Mouse (Mus musculus): ENCODE measurements around the gene Mapk1. TPM values are rescaled to one million over a fixed set of nuclear protein-coding genes. Genes with fewer than 3 reads are reported as not detected.

Gene Mapk1
- polyA plus RNA-seq, 1 experiment from 2014 or later: 181 TPM

DNA sequence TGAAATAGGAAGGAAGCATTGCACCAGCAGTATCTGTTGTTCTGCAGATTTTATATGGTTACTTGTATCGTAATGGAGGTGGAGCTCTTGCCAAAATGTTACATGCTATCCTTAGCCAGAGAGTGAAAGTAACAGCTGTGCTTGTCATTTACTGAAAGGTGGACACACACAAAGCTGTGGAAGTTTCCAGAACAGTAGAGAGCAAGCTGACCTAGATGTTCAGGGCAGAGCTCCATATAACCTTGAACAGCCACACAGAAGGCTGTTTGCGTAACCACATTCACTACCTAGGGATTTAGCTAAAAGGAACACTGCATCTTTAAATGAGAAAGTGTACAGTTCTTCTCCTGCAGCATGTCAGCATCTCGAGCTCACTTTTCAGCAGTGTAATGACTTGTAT, 61.1 kb downstream of the Mapk1 start:
- TF ChIP-seq CTCF (IDR thresholded peaks at IDR 0.05; ENCODE audit: low read depth): no peak
- DNase-seq (no peak), ATAC-seq (ENCODE audit: insufficient read depth) (no peak)
- Histone ChIP-seq H3K27me3 (ENCODE audit: insufficient read depth, low read length) (no peaks in the 10 kb centered on the region), H3K4me3 (ENCODE audit: low read depth, low read length) (no peak overlapping the region), H3K4me1 (ENCODE audit: insufficient read depth) (no peaks in the 10 kb centered on the region), H3K9me3 (ENCODE audit: low read depth, low read length) (no peaks in the 10 kb centered on the region), H3K36me3 (ENCODE audit: insufficient read depth) (peaks cover 78% of the 10 kb centered on the region), H3K27ac (ENCODE audit: low read depth) (no peak overlapping the region), H3K4me2 (no peak overlapping the region), H3K9ac (no peak overlapping the region)
- WGBS: 86% methylated on average over 3 of the region's 3 CpGs

GRCm38 (mm10) chr16:17045287-17045686, 62.1 kb downstream of the Mapk1 start:
- Histone ChIP-seq H3K4me2 (no peak overlapping the region), H3K9ac (no peak overlapping the region), H3K4me1 (ENCODE audit: insufficient read depth) (no peaks in the 10 kb centered on the region), H3K27me3 (ENCODE audit: insufficient read depth, low read length) (no peaks in the 10 kb centered on the region), H3K27ac (ENCODE audit: low read depth) (no peak overlapping the region), H3K9me3 (ENCODE audit: low read depth, low read length) (no peaks in the 10 kb centered on the region), H3K36me3 (ENCODE audit: insufficient read depth) (peaks cover 74% of the 10 kb centered on the region), H3K4me3 (ENCODE audit: low read depth, low read length) (no peak overlapping the region)
- ATAC-seq (ENCODE audit: insufficient read depth) (no peak), DNase-seq (no peak)
- TF ChIP-seq CTCF (IDR thresholded peaks at IDR 0.05; ENCODE audit: low read depth): no peak
- WGBS: 75% methylated on average over 3 of the region's 3 CpGs

- Histone ChIP-seq H3K9ac (no peak overlapping the region), H3K27me3 (ENCODE audit: insufficient read depth, low read length) (no peaks in the 10 kb centered on the region), H3K27ac (ENCODE audit: low read depth) (no peak overlapping the region), H3K4me2 (no peak overlapping the region), H3K9me3 (ENCODE audit: low read depth, low read length) (no peaks in the 10 kb centered on the region), H3K4me3 (ENCODE audit: low read depth, low read length) (no peak overlapping the region), H3K4me1 (ENCODE audit: insufficient read depth) (no peaks in the 10 kb centered on the region), H3K36me3 (ENCODE audit: insufficient read depth) (peaks cover 30% of the 10 kb centered on the region)
- 88% methylated on average over 1 of the region's 1 CpGs for WGBS
- ATAC-seq (ENCODE audit: insufficient read depth) (no peak), DNase-seq (no peak)
- TF ChIP-seq CTCF (IDR thresholded peaks at IDR 0.05; ENCODE audit: low read depth): no peak
Observed at GRCm38 (mm10) chr16:17049886-17050285, 66.7 kb downstream of the Mapk1 start.

GRCm38 (mm10) chr16:17052087-17052486, 68.9 kb downstream of the Mapk1 start:
- ATAC-seq (ENCODE audit: insufficient read depth): no peak
- Histone ChIP-seq H3K4me2 (no peak overlapping the region), H3K9me3 (ENCODE audit: low read depth, low read length) (no peaks in the 10 kb centered on the region), H3K27me3 (ENCODE audit: insufficient read depth, low read length) (no peaks in the 10 kb centered on the region), H3K27ac (ENCODE audit: low read depth) (no peak overlapping the region), H3K9ac (no peak overlapping the region), H3K36me3 (ENCODE audit: insufficient read depth) (peaks cover 23% of the 10 kb centered on the region), H3K4me1 (ENCODE audit: insufficient read depth) (no peaks in the 10 kb centered on the region), H3K4me3 (ENCODE audit: low read depth, low read length) (no peak overlapping the region)
- no peak for DNase-seq
- no peak for TF ChIP-seq CTCF (IDR thresholded peaks at IDR 0.05; ENCODE audit: low read depth)
- 74% methylated on average over 7 of the region's 7 CpGs for WGBS

DNA sequence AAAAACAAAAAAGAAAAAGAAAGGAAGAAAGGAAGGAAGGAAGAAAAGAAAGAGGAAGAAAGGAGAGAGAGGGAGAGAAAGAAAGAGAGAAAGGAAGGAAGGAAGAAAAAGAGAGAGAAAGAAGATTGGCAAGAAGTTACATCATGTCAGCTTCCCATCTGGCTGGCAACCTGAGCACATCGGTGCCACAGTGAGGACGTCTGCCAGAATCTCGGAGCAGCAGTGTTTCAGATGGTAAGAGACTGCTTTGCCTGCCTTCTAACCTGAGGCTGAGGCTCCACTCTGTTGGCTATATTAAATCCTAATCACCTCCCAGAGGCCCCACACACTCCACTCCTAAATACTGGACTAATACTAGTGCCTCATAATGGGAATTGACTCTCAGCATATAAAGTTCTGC, 70.7 kb downstream of the Mapk1 start:
- DNase-seq (no peak), ATAC-seq (ENCODE audit: insufficient read depth) (no peak)
- H3K9me3 ChIP-seq (ENCODE audit: low read depth, low read length): no peaks in the 10 kb centered on the region
- H3K9ac ChIP-seq: no peak overlapping the region
- H3K4me2 ChIP-seq: no peak overlapping the region
- no peak overlapping the region for H3K27ac ChIP-seq (ENCODE audit: low read depth)
- no peak for TF ChIP-seq CTCF (IDR thresholded peaks at IDR 0.05; ENCODE audit: low read depth)
- H3K27me3 ChIP-seq (ENCODE audit: insufficient read depth, low read length): no peaks in the 10 kb centered on the region
- H3K4me3 ChIP-seq (ENCODE audit: low read depth, low read length): no peak overlapping the region
- H3K36me3 ChIP-seq (ENCODE audit: insufficient read depth): peaks cover 6% of the 10 kb centered on the region
- 65% methylated on average over 3 of the region's 3 CpGs for WGBS
- H3K4me1 ChIP-seq (ENCODE audit: insufficient read depth): no peaks in the 10 kb centered on the region

DNA sequence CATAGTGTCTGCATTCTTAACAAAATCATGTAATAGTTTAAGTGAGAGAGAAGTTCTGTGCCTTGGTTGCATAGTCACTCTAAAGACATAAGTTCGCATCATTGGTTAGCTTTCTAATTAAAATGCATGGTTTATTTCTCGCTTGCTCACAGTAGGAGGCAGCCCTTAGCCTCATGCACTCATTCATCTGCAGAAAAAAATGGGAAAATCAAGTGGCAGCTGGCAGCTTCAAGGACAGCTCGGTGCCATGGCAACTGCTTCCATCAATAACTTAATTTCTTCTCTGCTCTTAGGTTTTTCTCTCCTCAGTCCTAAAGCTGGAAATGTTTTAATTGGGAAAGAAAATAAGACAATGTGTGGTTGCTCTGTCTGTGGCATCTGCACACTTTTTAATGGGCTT, 72.4 kb downstream of the Mapk1 start:
- 75% methylated on average over 3 of the region's 3 CpGs for WGBS
- Histone ChIP-seq H3K4me2 (no peak overlapping the region), H3K9ac (no peak overlapping the region), H3K9me3 (ENCODE audit: low read depth, low read length) (no peaks in the 10 kb centered on the region), H3K4me1 (ENCODE audit: insufficient read depth) (no peaks in the 10 kb centered on the region), H3K27me3 (ENCODE audit: insufficient read depth, low read length) (no peaks in the 10 kb centered on the region), H3K36me3 (ENCODE audit: insufficient read depth) (no peaks in the 10 kb centered on the region), H3K4me3 (ENCODE audit: low read depth, low read length) (no peak overlapping the region), H3K27ac (ENCODE audit: low read depth) (no peak overlapping the region)
- TF ChIP-seq CTCF (IDR thresholded peaks at IDR 0.05; ENCODE audit: low read depth): no peak
- ATAC-seq (ENCODE audit: insufficient read depth) (no peak), DNase-seq (no peak)

GRCm38 (mm10) chr16:17062338-17062737, 79.2 kb downstream of the Mapk1 start:
- no peaks in the 10 kb centered on the region for H3K9me3 ChIP-seq (ENCODE audit: low read depth, low read length)
- 0 out of 2 replicates have a peak, but pooled peaks cover 4% of the 10 kb centered on the region for H3K4me1 ChIP-seq (ENCODE audit: insufficient read depth)
- H3K9ac ChIP-seq: no peak overlapping the region
- WGBS: 56% methylated on average over 1 of the region's 1 CpGs
- no peaks in the 10 kb centered on the region for H3K27me3 ChIP-seq (ENCODE audit: insufficient read depth, low read length)
- no peak for ATAC-seq (ENCODE audit: insufficient read depth)
- no peaks in the 10 kb centered on the region for H3K36me3 ChIP-seq (ENCODE audit: insufficient read depth)
- no peak overlapping the region for H3K4me2 ChIP-seq
- no peak for DNase-seq
- H3K4me3 ChIP-seq (ENCODE audit: low read depth, low read length): no peak overlapping the region
- H3K27ac ChIP-seq (ENCODE audit: low read depth): no peak overlapping the region
- TF ChIP-seq CTCF (IDR thresholded peaks at IDR 0.05; ENCODE audit: low read depth): no peak

GRCm38 (mm10) chr16:17067552-17067951, 84.4 kb downstream of the Mapk1 start:
- H3K4me1 ChIP-seq (ENCODE audit: insufficient read depth): no peaks in the 10 kb centered on the region; the same call in 1 of the 2 replicates
- no peak for TF ChIP-seq CTCF (IDR thresholded peaks at IDR 0.05; ENCODE audit: low read depth)
- H3K9me3 ChIP-seq (ENCODE audit: low read depth, low read length): no peaks in the 10 kb centered on the region
- ATAC-seq (ENCODE audit: insufficient read depth): no peak
- H3K4me3 ChIP-seq (ENCODE audit: low read depth, low read length): no peak overlapping the region
- H3K36me3 ChIP-seq (ENCODE audit: insufficient read depth): 0 out of 2 replicates have a peak, but pooled peaks cover 3% of the 10 kb centered on the region
- no peak overlapping the region for H3K27ac ChIP-seq (ENCODE audit: low read depth)
- no peak overlapping the region for H3K4me2 ChIP-seq
- WGBS: 71% methylated on average over 2 of the region's 2 CpGs
- no peak for DNase-seq
- H3K9ac ChIP-seq: no peak overlapping the region
- H3K27me3 ChIP-seq (ENCODE audit: insufficient read depth, low read length): no peaks in the 10 kb centered on the region
